Mouse (Mus musculus): Measurements from ENCODE around the gene Tulp3. TPM values are rescaled to one million over a fixed set of nuclear protein-coding genes. Genes with fewer than 3 reads are reported as not detected.

Tulp3 gene
- polyA plus RNA-seq, 1 experiment = 5.4 TPM

DNA sequence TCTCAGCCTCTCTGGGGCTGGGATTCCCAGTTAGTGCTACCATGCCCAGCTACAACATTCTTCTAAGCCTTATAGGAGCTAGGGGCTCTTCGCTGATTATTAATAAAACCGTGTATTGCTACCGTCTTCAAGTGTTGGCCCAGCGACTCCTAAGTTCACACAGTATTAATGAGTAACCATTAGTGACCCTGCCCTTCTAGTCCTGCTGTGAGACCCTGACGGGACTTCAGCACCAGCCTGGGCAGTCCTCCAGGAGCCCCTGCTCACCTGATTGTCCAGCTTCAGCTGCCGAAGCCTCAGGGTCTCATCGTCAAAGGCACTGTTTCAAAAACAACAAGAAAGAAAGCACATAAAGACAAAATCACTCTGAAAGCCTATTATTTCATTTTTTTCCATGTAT, 18.2 kb downstream of the Tulp3 start:
- Histone ChIP-seq H3K36me3 (ENCODE audit: control insufficient read depth, insufficient read depth, low read length) (no peaks in the 10 kb centered on the region), H3K4me1 (ENCODE audit: control insufficient read depth, insufficient read depth, low read length) (no peaks in the 10 kb centered on the region), H3K27me3 (ENCODE audit: control insufficient read depth, insufficient read depth, low read length) (no peaks in the 10 kb centered on the region), H3K27ac (ENCODE audit: control insufficient read depth, insufficient read depth, low read depth, low read length) (no peak overlapping the region), H3K4me3 (ENCODE audit: control insufficient read depth, low read depth, low read length) (no peak overlapping the region)
- TF ChIP-seq CTCF (IDR thresholded peaks at IDR 0.05; ENCODE audit: control insufficient read depth, insufficient read depth, insufficient replicate concordance, low read depth, low read length) (no peak), POLR2A (IDR thresholded peaks at IDR 0.05; ENCODE audit: control insufficient read depth, low read depth, low read length) (no peak)

DNA sequence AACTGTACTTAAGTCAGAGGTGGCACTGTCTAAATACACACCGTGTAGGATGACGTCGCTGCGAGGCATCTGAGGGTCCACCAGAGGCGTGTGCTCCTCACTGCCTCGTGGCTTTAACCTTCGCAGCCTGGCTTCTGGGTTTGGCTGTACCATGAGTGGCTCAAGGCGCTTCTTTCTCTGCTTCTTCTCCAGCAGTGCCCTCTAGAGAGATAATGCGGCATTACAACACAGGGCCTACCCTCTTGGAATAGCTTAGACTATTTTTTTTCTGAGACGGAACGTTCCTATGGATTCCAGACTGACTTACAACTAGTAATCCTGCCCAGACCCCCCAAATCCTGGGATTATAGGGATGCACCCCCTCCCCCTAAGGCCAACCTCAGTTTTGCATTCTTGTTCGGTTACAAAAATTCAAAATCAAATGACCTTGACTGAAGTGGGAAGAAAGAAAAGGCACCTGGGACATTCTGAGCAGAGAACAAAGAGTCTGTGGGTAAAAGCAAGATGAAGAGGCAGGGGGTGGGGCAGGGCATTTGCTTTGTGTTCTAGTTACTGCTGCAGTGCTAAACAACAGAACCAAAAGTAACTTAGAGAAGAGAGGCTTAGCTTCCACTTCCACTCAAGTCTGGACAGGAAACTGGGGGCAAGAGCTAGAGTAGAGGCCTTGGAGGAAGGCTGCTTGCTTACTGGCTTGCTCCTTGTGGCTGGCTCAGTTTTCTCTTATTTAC, 21.1 kb downstream of the Tulp3 start:
- Histone ChIP-seq H3K27ac (ENCODE audit: control insufficient read depth, insufficient read depth, low read depth, low read length) (no peak overlapping the region), H3K27me3 (ENCODE audit: control insufficient read depth, insufficient read depth, low read length) (no peaks in the 10 kb centered on the region), H3K4me3 (ENCODE audit: control insufficient read depth, low read depth, low read length) (no peak overlapping the region), H3K4me1 (ENCODE audit: control insufficient read depth, insufficient read depth, low read length) (no peaks in the 10 kb centered on the region), H3K36me3 (ENCODE audit: control insufficient read depth, insufficient read depth, low read length) (no peaks in the 10 kb centered on the region)
- peak; percentile 40; the same call in 1 of the 2 replicates for TF ChIP-seq CTCF (IDR thresholded peaks at IDR 0.05; ENCODE audit: control insufficient read depth, insufficient read depth, insufficient replicate concordance, low read depth, low read length)
- TF ChIP-seq POLR2A (IDR thresholded peaks at IDR 0.05; ENCODE audit: control insufficient read depth, low read depth, low read length) = no peak

DNA sequence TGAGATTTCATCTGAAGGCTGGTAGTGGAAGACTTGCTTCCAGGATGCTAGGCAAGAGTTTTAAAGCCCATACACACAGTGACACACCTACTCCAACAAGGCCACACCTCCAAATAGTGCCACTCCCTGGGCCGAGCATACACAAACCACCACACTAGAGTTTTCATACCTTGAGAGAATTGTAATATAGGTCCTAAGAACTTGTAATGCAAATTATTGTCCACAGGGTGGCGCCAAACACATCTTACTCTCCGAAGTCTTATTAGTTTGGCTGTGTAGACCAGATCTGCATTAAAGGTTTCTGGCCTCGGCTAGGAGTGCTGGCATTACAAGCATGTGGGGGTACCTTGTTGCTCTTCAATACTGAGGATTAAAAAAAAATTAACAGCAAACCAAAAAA, 37.3 kb downstream of the Tulp3 start:
- Histone ChIP-seq H3K27me3 (ENCODE audit: control insufficient read depth, insufficient read depth, low read length) (no peaks in the 10 kb centered on the region), H3K27ac (ENCODE audit: control insufficient read depth, insufficient read depth, low read depth, low read length) (no peak overlapping the region), H3K4me1 (ENCODE audit: control insufficient read depth, insufficient read depth, low read length) (no peaks in the 10 kb centered on the region), H3K4me3 (ENCODE audit: control insufficient read depth, low read depth, low read length) (no peak overlapping the region), H3K36me3 (ENCODE audit: control insufficient read depth, insufficient read depth, low read length) (no peaks in the 10 kb centered on the region; the same call in 1 of the 2 replicates)
- TF ChIP-seq POLR2A (IDR thresholded peaks at IDR 0.05; ENCODE audit: control insufficient read depth, low read depth, low read length) = no peak
- TF ChIP-seq CTCF (IDR thresholded peaks at IDR 0.05; ENCODE audit: control insufficient read depth, insufficient read depth, insufficient replicate concordance, low read depth, low read length) = peak; percentile 37; the same call in 1 of the 2 replicates

DNA sequence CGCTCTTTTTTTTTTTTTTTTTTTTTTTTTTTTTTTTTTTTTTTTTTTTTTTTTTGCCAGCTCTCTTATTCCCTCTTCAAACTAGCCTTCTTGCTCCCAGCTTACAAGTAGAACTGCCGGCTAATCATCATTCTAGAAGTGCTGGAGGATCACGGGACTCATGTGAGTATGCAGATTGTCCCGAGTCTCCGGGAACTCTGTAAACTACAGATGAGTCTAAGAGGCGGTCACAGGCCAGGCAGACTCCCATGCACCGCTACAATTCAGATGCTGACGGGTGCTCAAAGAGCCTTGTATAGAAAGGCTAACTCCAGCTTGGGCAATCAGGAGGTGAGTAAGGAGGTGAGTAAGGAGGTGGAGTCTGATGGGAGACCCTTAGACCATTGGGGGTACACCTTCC, 40.1 kb downstream of the Tulp3 start:
- TF ChIP-seq POLR2A (IDR thresholded peaks at IDR 0.05; ENCODE audit: control insufficient read depth, low read depth, low read length) = no peak
- TF ChIP-seq CTCF (IDR thresholded peaks at IDR 0.05; ENCODE audit: control insufficient read depth, insufficient read depth, insufficient replicate concordance, low read depth, low read length) = no peak
- no peak overlapping the region for H3K4me3 ChIP-seq (ENCODE audit: control insufficient read depth, low read depth, low read length)
- no peaks in the 10 kb centered on the region for H3K27me3 ChIP-seq (ENCODE audit: control insufficient read depth, insufficient read depth, low read length)
- H3K36me3 ChIP-seq (ENCODE audit: control insufficient read depth, insufficient read depth, low read length) = no peaks in the 10 kb centered on the region
- H3K27ac ChIP-seq (ENCODE audit: control insufficient read depth, insufficient read depth, low read depth, low read length) = no peak overlapping the region
- no peaks in the 10 kb centered on the region for H3K4me1 ChIP-seq (ENCODE audit: control insufficient read depth, insufficient read depth, low read length)

DNA sequence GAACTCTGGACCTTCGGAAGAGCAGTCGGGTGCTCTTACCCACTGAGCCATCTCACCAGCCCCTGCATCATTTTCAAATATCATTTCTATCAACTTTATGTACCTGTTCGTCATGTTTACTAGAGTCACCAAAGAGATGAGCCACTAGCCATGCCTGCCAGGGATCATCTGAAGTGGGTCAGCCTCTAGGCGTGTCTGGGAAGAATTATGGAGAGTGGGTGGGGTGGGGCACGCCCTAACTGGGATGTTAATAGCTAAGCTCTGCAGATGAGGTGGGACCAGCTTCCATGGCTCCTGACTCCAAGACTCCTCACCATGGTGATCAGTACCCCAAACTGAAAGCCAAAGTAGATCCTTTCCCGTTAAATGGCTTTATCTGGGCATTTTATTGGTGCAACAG, 40.9 kb downstream of the Tulp3 start:
- H3K27me3 ChIP-seq (ENCODE audit: control insufficient read depth, insufficient read depth, low read length) = no peaks in the 10 kb centered on the region
- no peak overlapping the region for H3K4me3 ChIP-seq (ENCODE audit: control insufficient read depth, low read depth, low read length)
- no peak overlapping the region for H3K27ac ChIP-seq (ENCODE audit: control insufficient read depth, insufficient read depth, low read depth, low read length)
- TF ChIP-seq CTCF (IDR thresholded peaks at IDR 0.05; ENCODE audit: control insufficient read depth, insufficient read depth, insufficient replicate concordance, low read depth, low read length) (no peak), POLR2A (IDR thresholded peaks at IDR 0.05; ENCODE audit: control insufficient read depth, low read depth, low read length) (no peak)
- no peaks in the 10 kb centered on the region for H3K4me1 ChIP-seq (ENCODE audit: control insufficient read depth, insufficient read depth, low read length)
- H3K36me3 ChIP-seq (ENCODE audit: control insufficient read depth, insufficient read depth, low read length) = no peaks in the 10 kb centered on the region

DNA sequence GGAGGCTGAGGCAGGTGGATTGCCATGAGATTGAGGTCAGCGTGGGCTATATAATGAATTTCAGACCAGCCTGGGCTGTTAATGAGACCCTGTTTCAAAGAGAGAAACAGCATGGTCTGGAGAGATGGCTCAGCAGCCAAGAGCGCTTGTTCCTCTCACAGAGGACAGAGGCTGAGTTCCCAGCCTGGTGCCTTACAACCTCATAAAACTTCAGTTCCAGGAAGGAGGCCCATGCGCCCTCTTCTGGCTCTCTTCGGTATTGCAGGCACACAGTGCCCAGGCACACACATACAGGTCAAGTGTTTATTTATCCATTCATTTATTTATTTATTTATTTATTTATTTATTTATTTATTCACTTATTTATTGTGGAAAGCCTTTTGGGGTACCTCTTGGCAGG, 47.3 kb downstream of the Tulp3 start:
- H3K4me1 ChIP-seq (ENCODE audit: control insufficient read depth, insufficient read depth, low read length) = no peaks in the 10 kb centered on the region
- no peaks in the 10 kb centered on the region for H3K36me3 ChIP-seq (ENCODE audit: control insufficient read depth, insufficient read depth, low read length)
- H3K4me3 ChIP-seq (ENCODE audit: control insufficient read depth, low read depth, low read length) = no peak overlapping the region
- H3K27ac ChIP-seq (ENCODE audit: control insufficient read depth, insufficient read depth, low read depth, low read length) = no peak overlapping the region
- H3K27me3 ChIP-seq (ENCODE audit: control insufficient read depth, insufficient read depth, low read length) = no peaks in the 10 kb centered on the region
- TF ChIP-seq POLR2A (IDR thresholded peaks at IDR 0.05; ENCODE audit: control insufficient read depth, low read depth, low read length) = no peak
- peak; percentile 94 for TF ChIP-seq CTCF (IDR thresholded peaks at IDR 0.05; ENCODE audit: control insufficient read depth, insufficient read depth, insufficient replicate concordance, low read depth, low read length)

DNA sequence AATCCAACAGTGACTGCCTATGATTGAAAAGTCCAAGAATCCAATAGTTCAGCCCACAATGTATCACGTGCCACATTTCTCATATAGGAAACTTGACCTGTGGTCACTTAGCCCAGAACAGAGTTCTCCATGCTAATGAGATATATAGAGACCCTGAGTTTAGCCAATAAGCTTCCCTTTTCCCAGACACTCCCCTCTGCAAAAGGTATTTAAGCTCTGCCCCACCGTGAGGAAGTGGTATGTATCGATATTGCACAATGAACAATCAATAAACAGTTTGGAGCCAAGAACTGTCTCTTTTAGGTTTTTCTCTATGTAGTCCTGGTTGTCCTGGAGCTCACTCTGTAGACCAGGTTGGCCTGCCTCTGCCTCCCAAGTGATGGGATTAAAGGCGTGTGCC, 50.9 kb downstream of the Tulp3 start:
- Histone ChIP-seq H3K4me3 (ENCODE audit: control insufficient read depth, low read depth, low read length) (no peak overlapping the region), H3K36me3 (ENCODE audit: control insufficient read depth, insufficient read depth, low read length) (no peaks in the 10 kb centered on the region), H3K27ac (ENCODE audit: control insufficient read depth, insufficient read depth, low read depth, low read length) (no peak overlapping the region), H3K4me1 (ENCODE audit: control insufficient read depth, insufficient read depth, low read length) (peaks cover 10% of the 10 kb centered on the region), H3K27me3 (ENCODE audit: control insufficient read depth, insufficient read depth, low read length) (no peaks in the 10 kb centered on the region; the same call in 1 of the 2 replicates)
- TF ChIP-seq POLR2A (IDR thresholded peaks at IDR 0.05; ENCODE audit: control insufficient read depth, low read depth, low read length) = no peak
- TF ChIP-seq CTCF (IDR thresholded peaks at IDR 0.05; ENCODE audit: control insufficient read depth, insufficient read depth, insufficient replicate concordance, low read depth, low read length) = no peak

All from testis, adult 2 months (tissue).